Mouse (Mus musculus) cortical plate, adult 2 months (tissue): Measurements from ENCODE around the gene Gm3336. TPM values are rescaled to one million over a fixed set of nuclear protein-coding genes. Genes with fewer than 3 reads are reported as not detected.

ENCODE experiments used
- H3K27ac ChIP-seq: fragments of 200-500 bp; 2 replicates; pipeline ENCODE4 v1.5.1; 2012; ENCODE audit warnings: low read length, control low read depth, inconsistent platforms; ENCODE audit not compliant: insufficient read depth
- H3K4me1 ChIP-seq: fragments of 200-500 bp; 2 replicates; pipeline ENCODE4 v1.6.1; 2011; ENCODE audit warnings: low read length; ENCODE audit not compliant: control insufficient read depth, insufficient read depth
- H3K4me3 ChIP-seq: fragments of 200-500 bp; 2 replicates; pipeline ENCODE4 v1.5.1; 2011; ENCODE audit warnings: mild to moderate bottlenecking, low read length, control low read depth; ENCODE audit not compliant: insufficient read depth
- CTCF ChIP-seq: fragments of 200-500 bp; IDR thresholded peaks from 2 replicates; pipeline ENCODE4 v1.5.1; 2011; ENCODE audit warnings: mild to moderate bottlenecking, control low read depth, low read length; ENCODE audit not compliant: insufficient read depth; ENCODE audit errors: extremely low read depth
- POLR2A ChIP-seq: fragments of 200-500 bp; IDR thresholded peaks from 2 replicates; pipeline ENCODE4 v1.6.1; 2011; ENCODE audit warnings: mild to moderate bottlenecking, low read length, control low read depth; ENCODE audit not compliant: insufficient read depth; ENCODE audit errors: extremely low read depth
- polyA plus RNA-seq: library from polyadenylated mRNA; depleted of rRNA; stranded (reverse); fragments of >200 nt; gene quantifications from 2 replicates; pipeline ENCODE4 v1.2.3, GENCODE M21; 2012; rRNA removed

The Gm3336 gene
- polyA plus RNA-seq, 1 experiment, result not detected

GRCm38 (mm10) chr8:70766571-70767440 is 48.5 kb downstream of the Gm3336 start:
- Histone ChIP-seq H3K4me1 (peaks cover 6% of the 10 kb centered on the region; the same call in 1 of the 2 replicates), H3K4me3 (peak overlapping the region; percentile 21), H3K27ac (no peak overlapping the region)
- TF ChIP-seq POLR2A (no peak), CTCF (no peak)

- H3K27ac ChIP-seq, result no peak overlapping the region
- H3K4me1 ChIP-seq, result peaks cover 6% of the 10 kb centered on the region; the same call in 1 of the 2 replicates
- TF ChIP-seq POLR2A (no peak), CTCF (no peak)
- H3K4me3 ChIP-seq, result no peak overlapping the region
These were observed 49.2 kb downstream of the Gm3336 start for GRCm38 (mm10) chr8:70767503-70767902.

GRCm38 (mm10) chr8:70768231-70768776 is 50.0 kb downstream of the Gm3336 start:
- peaks cover 6% of the 10 kb centered on the region; the same call in 1 of the 2 replicates for H3K4me1 ChIP-seq
- H3K27ac ChIP-seq, result no peak overlapping the region
- no peak overlapping the region for H3K4me3 ChIP-seq
- no peak for TF ChIP-seq CTCF
- no peak for TF ChIP-seq POLR2A

- TF ChIP-seq POLR2A (no peak), CTCF (no peak)
- H3K4me3 ChIP-seq, result no peak overlapping the region
- H3K27ac ChIP-seq, result no peak overlapping the region
- peaks cover 7% of the 10 kb centered on the region for H3K4me1 ChIP-seq
These were observed 50.6 kb downstream of the Gm3336 start for GRCm38 (mm10) chr8:70768956-70769355.

GRCm38 (mm10) chr8:70769359-70769758 is 51.0 kb downstream of the Gm3336 start:
- TF ChIP-seq CTCF (peak; percentile 100), POLR2A (no peak)
- Histone ChIP-seq H3K4me1 (peaks cover 8% of the 10 kb centered on the region), H3K27ac (no peak overlapping the region), H3K4me3 (no peak overlapping the region)

GRCm38 (mm10) chr8:70769858-70770257 is 51.5 kb downstream of the Gm3336 start:
- Histone ChIP-seq H3K27ac (no peak overlapping the region), H3K4me3 (no peak overlapping the region), H3K4me1 (peaks cover 8% of the 10 kb centered on the region)
- no peak for TF ChIP-seq POLR2A
- no peak for TF ChIP-seq CTCF

GRCm38 (mm10) chr8:70770748-70771147 is 52.4 kb downstream of the Gm3336 start:
- Histone ChIP-seq H3K4me3 (no peak overlapping the region), H3K27ac (no peak overlapping the region), H3K4me1 (peaks cover 13% of the 10 kb centered on the region)
- TF ChIP-seq POLR2A (no peak), CTCF (no peak)

GRCm38 (mm10) chr8:70771217-70771616 is 52.9 kb downstream of the Gm3336 start:
- no peak overlapping the region for H3K27ac ChIP-seq
- TF ChIP-seq CTCF (no peak), POLR2A (no peak)

GRCm38 (mm10) chr8:70772075-70772474 is 53.7 kb downstream of the Gm3336 start:
- Histone ChIP-seq H3K4me3 (no peak overlapping the region), H3K27ac (no peak overlapping the region), H3K4me1 (peaks cover 8% of the 10 kb centered on the region; the same call in 1 of the 2 replicates)
- TF ChIP-seq CTCF (no peak), POLR2A (no peak)

More at GRCm38 (mm10) chr8:70771217-70771616, 52.9 kb downstream of the Gm3336 start:
- no peak overlapping the region for H3K4me3 ChIP-seq
- H3K4me1 ChIP-seq, result peaks cover 10% of the 10 kb centered on the region

Other genes starting within 250 kb of the Gm3336 start
- 66.9 and 70.9 TPM in 2 replicates for gene Klhl26, start 241.6 kb upstream of the Gm3336 start, polyA plus RNA-seq
- 368 and 400 TPM in 2 replicates for gene Tmem59l, start 231.2 kb upstream of the Gm3336 start, polyA plus RNA-seq
- gene Crlf1, start 225.4 kb upstream of the Gm3336 start, polyA plus RNA-seq, result 2.1 and 8.6 TPM in 2 replicates
- gene Rex1bd, start 211.8 kb upstream of the Gm3336 start, polyA plus RNA-seq, result 201 and 206 TPM in 2 replicates
- gene Uba52, start 207.7 kb upstream of the Gm3336 start, polyA plus RNA-seq, result 851 and 918 TPM in 2 replicates
- gene Fkbp8, start 190.8 kb upstream of the Gm3336 start, polyA plus RNA-seq, result 592 and 612 TPM in 2 replicates
- gene Kxd1, start 190.6 kb upstream of the Gm3336 start, polyA plus RNA-seq, result 61.0 and 64.4 TPM in 2 replicates
- gene Ell, start 179.1 kb upstream of the Gm3336 start, polyA plus RNA-seq, result 23.8 and 23.9 TPM in 2 replicates
- 71.1 and 77.2 TPM in 2 replicates for gene Isyna1, start 124.2 kb upstream of the Gm3336 start, polyA plus RNA-seq
- 241 and 249 TPM in 2 replicates for gene Ssbp4, start 109.7 kb upstream of the Gm3336 start, polyA plus RNA-seq
- 1.0 and 1.4 TPM in 2 replicates for gene Lrrc25, start 102.4 kb upstream of the Gm3336 start, polyA plus RNA-seq
- 0.09 and 0.19 TPM in 2 replicates for gene Gdf15, start 86.1 kb upstream of the Gm3336 start, polyA plus RNA-seq
- gene Pgpep1, start 58.2 kb upstream of the Gm3336 start, polyA plus RNA-seq, result 18.1 and 19.7 TPM in 2 replicates
- 100 and 105 TPM in 2 replicates for gene Lsm4, start 45.3 kb upstream of the Gm3336 start, polyA plus RNA-seq
- 223 and 226 TPM in 2 replicates for gene Jund, start 19.6 kb upstream of the Gm3336 start, polyA plus RNA-seq
- gene Iqcn, start 15.1 kb upstream of the Gm3336 start, polyA plus RNA-seq, result 0.08 and 0.13 TPM in 2 replicates
- 4.8 and 5.9 TPM in 2 replicates for gene Pde4c, start 5.2 kb downstream of the Gm3336 start, polyA plus RNA-seq
- gene Rab3a, start 36.1 kb downstream of the Gm3336 start, polyA plus RNA-seq, result 1,139 and 1,160 TPM in 2 replicates
- 51.6 and 59.2 TPM in 2 replicates for gene Mpv17l2, start 42.4 kb downstream of the Gm3336 start, polyA plus RNA-seq
- gene Pik3r2, start 58.2 kb downstream of the Gm3336 start, polyA plus RNA-seq, result 177 and 193 TPM in 2 replicates
- gene Mast3, start 86.5 kb downstream of the Gm3336 start, polyA plus RNA-seq, result 265 and 282 TPM in 2 replicates
- 1.1 TPM in 2 replicates for gene Il12rb1, start 89.9 kb downstream of the Gm3336 start, polyA plus RNA-seq
- 31.4 and 35.1 TPM in 2 replicates for gene Arrdc2, start 121.2 kb downstream of the Gm3336 start, polyA plus RNA-seq
- 30.2 and 36.0 TPM in 2 replicates for gene Kcnn1, start 144.7 kb downstream of the Gm3336 start, polyA plus RNA-seq
- 176 and 182 TPM in 2 replicates for gene Ccdc124, start 155.4 kb downstream of the Gm3336 start, polyA plus RNA-seq
- 15.9 and 16.0 TPM in 2 replicates for gene Slc5a5, start 174.2 kb downstream of the Gm3336 start, polyA plus RNA-seq
- gene Rpl18a, start 178.9 kb downstream of the Gm3336 start, polyA plus RNA-seq, result 1,503 and 1,518 TPM in 2 replicates
- 62.2 and 62.3 TPM in 2 replicates for gene Map1s, start 187.4 kb downstream of the Gm3336 start, polyA plus RNA-seq